Mouse (Mus musculus): Measurements from ENCODE around the gene Rarres1. TPM values are rescaled to one million over a fixed set of nuclear protein-coding genes. Genes with fewer than 3 reads are reported as not detected.

Gene Rarres1
- polyA plus RNA-seq, 1 experiment, result not detected

- no peaks in the 10 kb centered on the region for H3K27me3 ChIP-seq (ENCODE audit: control insufficient read depth, insufficient read depth, insufficient read length)
- H3K36me3 ChIP-seq (ENCODE audit: control insufficient read depth, insufficient read depth), result no peaks in the 10 kb centered on the region
- H3K79me2 ChIP-seq (ENCODE audit: control insufficient read depth, insufficient read depth), result no peaks in the 10 kb centered on the region
- H3ac ChIP-seq (ENCODE audit: control insufficient read depth, insufficient read length), result no peak overlapping the region
- no peak overlapping the region for H3K4me2 ChIP-seq (ENCODE audit: low read depth)
- TF ChIP-seq SRF (IDR thresholded peaks at IDR 0.05; ENCODE audit: control insufficient read depth, insufficient read length, low read depth) (no peak), MAX (IDR thresholded peaks at IDR 0.05; ENCODE audit: low read depth) (no peak), E2F4 (IDR thresholded peaks at IDR 0.05; ENCODE audit: insufficient read depth) (no peak), REST (IDR thresholded peaks at IDR 0.05; ENCODE audit: insufficient read depth, insufficient read length) (no peak)
- H3K4me3 ChIP-seq, result no peak overlapping the region
These were observed 39.9 kb upstream of the Rarres1 start for GRCm38 (mm10) chr3:67555211-67555610.

- no peaks in the 10 kb centered on the region for H3K79me2 ChIP-seq (ENCODE audit: control insufficient read depth, insufficient read depth)
- H3K4me3 ChIP-seq, result no peak overlapping the region
- no peak overlapping the region for H3K4me2 ChIP-seq (ENCODE audit: low read depth)
- no peaks in the 10 kb centered on the region for H3K27me3 ChIP-seq (ENCODE audit: control insufficient read depth, insufficient read depth, insufficient read length)
- no peaks in the 10 kb centered on the region for H3K36me3 ChIP-seq (ENCODE audit: control insufficient read depth, insufficient read depth)
- TF ChIP-seq TCF3 (IDR thresholded peaks at IDR 0.05; ENCODE audit: insufficient read length, low read depth), result no peak
- TF ChIP-seq TCF12 (IDR thresholded peaks at IDR 0.05; ENCODE audit: insufficient read depth, poor library complexity, severe bottlenecking), result no peak
- TF ChIP-seq MYOG (IDR thresholded peaks at IDR 0.05; ENCODE audit: control insufficient read depth in 1 of 3, insufficient read depth in 1 of 3, insufficient read length in 2 of 3, low read depth in 2 of 3), result no peak
- no peak for TF ChIP-seq CEBPB (IDR thresholded peaks at IDR 0.05; ENCODE audit: insufficient read depth, poor library complexity, severe bottlenecking)
- TF ChIP-seq REST (IDR thresholded peaks at IDR 0.05; ENCODE audit: insufficient read depth, insufficient read length), result no peak
- TF ChIP-seq POLR2AphosphoS2 (IDR thresholded peaks at IDR 0.05; ENCODE audit: insufficient read length, low read depth), result no peak
- TF ChIP-seq MAX (IDR thresholded peaks at IDR 0.05; ENCODE audit: low read depth), result no peak
- TF ChIP-seq SRF (IDR thresholded peaks at IDR 0.05; ENCODE audit: control insufficient read depth, insufficient read length, low read depth), result no peak
- no peak for TF ChIP-seq USF1 (IDR thresholded peaks at IDR 0.05; ENCODE audit: low read depth)
- no peak for TF ChIP-seq E2F4 (IDR thresholded peaks at IDR 0.05; ENCODE audit: insufficient read depth)
- no peak for TF ChIP-seq POLR2A (IDR thresholded peaks at IDR 0.05; ENCODE audit: insufficient read length, low read depth)
- no peak overlapping the region for H3ac ChIP-seq (ENCODE audit: control insufficient read depth, insufficient read length)
These were observed 38.7 kb upstream of the Rarres1 start for GRCm38 (mm10) chr3:67553927-67554448.

- H3K27me3 ChIP-seq (ENCODE audit: control insufficient read depth, insufficient read depth, insufficient read length), result no peaks in the 10 kb centered on the region
- no peaks in the 10 kb centered on the region for H3K36me3 ChIP-seq (ENCODE audit: control insufficient read depth, insufficient read depth)
- peak overlapping the region; percentile 40 for H3K4me2 ChIP-seq (ENCODE audit: low read depth)
- no peak overlapping the region for H3K4me3 ChIP-seq
- no peaks in the 10 kb centered on the region for H3K79me2 ChIP-seq (ENCODE audit: control insufficient read depth, insufficient read depth)
- H3ac ChIP-seq (ENCODE audit: control insufficient read depth, insufficient read length), result no peak overlapping the region
- no peak for TF ChIP-seq SRF (IDR thresholded peaks at IDR 0.05; ENCODE audit: control insufficient read depth, insufficient read length, low read depth)
- TF ChIP-seq E2F4 (IDR thresholded peaks at IDR 0.05; ENCODE audit: insufficient read depth), result no peak
- no peak for TF ChIP-seq MAX (IDR thresholded peaks at IDR 0.05; ENCODE audit: low read depth)
- TF ChIP-seq POLR2AphosphoS2 (IDR thresholded peaks at IDR 0.05; ENCODE audit: insufficient read length, low read depth), result no peak
- no peak for TF ChIP-seq MYOD1 (IDR thresholded peaks at IDR 0.05; ENCODE audit: control insufficient read depth in 1 of 3, insufficient read length in 2 of 3, low read depth in 2 of 3)
- no peak for TF ChIP-seq MYOG (IDR thresholded peaks at IDR 0.05; ENCODE audit: control insufficient read depth in 1 of 3, insufficient read depth in 1 of 3, insufficient read length in 2 of 3, low read depth in 2 of 3)
- no peak for TF ChIP-seq TCF3 (IDR thresholded peaks at IDR 0.05; ENCODE audit: insufficient read length, low read depth)
- TF ChIP-seq REST (IDR thresholded peaks at IDR 0.05; ENCODE audit: insufficient read depth, insufficient read length), result no peak
- TF ChIP-seq POLR2A (IDR thresholded peaks at IDR 0.05; ENCODE audit: insufficient read length, low read depth), result no peak
These were observed 38.0 kb upstream of the Rarres1 start for GRCm38 (mm10) chr3:67553281-67553680.

- Histone ChIP-seq H3K4me2 (ENCODE audit: low read depth) (no peak overlapping the region), H3K4me3 (no peak overlapping the region), H3K27me3 (ENCODE audit: control insufficient read depth, insufficient read depth, insufficient read length) (no peaks in the 10 kb centered on the region), H3K79me2 (ENCODE audit: control insufficient read depth, insufficient read depth) (no peaks in the 10 kb centered on the region), H3ac (ENCODE audit: control insufficient read depth, insufficient read length) (no peak overlapping the region), H3K36me3 (ENCODE audit: control insufficient read depth, insufficient read depth) (no peaks in the 10 kb centered on the region)
- TF ChIP-seq MYOG (IDR thresholded peaks at IDR 0.05; ENCODE audit: control insufficient read depth in 1 of 3, insufficient read depth in 1 of 3, insufficient read length in 2 of 3, low read depth in 2 of 3) (no peak), MAX (IDR thresholded peaks at IDR 0.05; ENCODE audit: low read depth) (no peak), TCF3 (IDR thresholded peaks at IDR 0.05; ENCODE audit: insufficient read length, low read depth) (no peak), POLR2A (IDR thresholded peaks at IDR 0.05; ENCODE audit: insufficient read length, low read depth) (no peak)
These were observed 35.9 kb upstream of the Rarres1 start for GRCm38 (mm10) chr3:67551193-67551592.

GRCm38 (mm10) chr3:67543630-67544029, 28.3 kb upstream of the Rarres1 start:
- TF ChIP-seq MYOG (IDR thresholded peaks at IDR 0.05; ENCODE audit: control insufficient read depth in 1 of 3, insufficient read depth in 1 of 3, insufficient read length in 2 of 3, low read depth in 2 of 3) (no peak), SRF (IDR thresholded peaks at IDR 0.05; ENCODE audit: control insufficient read depth, insufficient read length, low read depth) (no peak), POLR2AphosphoS2 (IDR thresholded peaks at IDR 0.05; ENCODE audit: insufficient read length, low read depth) (no peak), REST (IDR thresholded peaks at IDR 0.05; ENCODE audit: insufficient read depth, insufficient read length) (no peak), TCF12 (IDR thresholded peaks at IDR 0.05; ENCODE audit: insufficient read depth, poor library complexity, severe bottlenecking) (no peak), E2F4 (IDR thresholded peaks at IDR 0.05; ENCODE audit: insufficient read depth) (no peak), MAX (IDR thresholded peaks at IDR 0.05; ENCODE audit: low read depth) (no peak), TCF3 (IDR thresholded peaks at IDR 0.05; ENCODE audit: insufficient read length, low read depth) (no peak), CEBPB (IDR thresholded peaks at IDR 0.05; ENCODE audit: insufficient read depth, poor library complexity, severe bottlenecking) (no peak)

More at GRCm38 (mm10) chr3:67543630-67544029, 28.3 kb upstream of the Rarres1 start:
- H3K4me3 ChIP-seq, result no peak overlapping the region
- no peaks in the 10 kb centered on the region for H3K36me3 ChIP-seq (ENCODE audit: control insufficient read depth, insufficient read depth)
- no peak overlapping the region for H3K4me2 ChIP-seq (ENCODE audit: low read depth)
- no peak overlapping the region for H3ac ChIP-seq (ENCODE audit: control insufficient read depth, insufficient read length)
- no peaks in the 10 kb centered on the region for H3K27me3 ChIP-seq (ENCODE audit: control insufficient read depth, insufficient read depth, insufficient read length)
- no peaks in the 10 kb centered on the region for H3K79me2 ChIP-seq (ENCODE audit: control insufficient read depth, insufficient read depth)
